Mouse (Mus musculus): Measurements from ENCODE around the gene Olfr670.
"Not testable (repeated sequence)": the region's sequence is repeated elsewhere in the genome, so short reads cannot be mapped to it uniquely, and the experiment has no call there.

Olfr670 gene

DNA sequence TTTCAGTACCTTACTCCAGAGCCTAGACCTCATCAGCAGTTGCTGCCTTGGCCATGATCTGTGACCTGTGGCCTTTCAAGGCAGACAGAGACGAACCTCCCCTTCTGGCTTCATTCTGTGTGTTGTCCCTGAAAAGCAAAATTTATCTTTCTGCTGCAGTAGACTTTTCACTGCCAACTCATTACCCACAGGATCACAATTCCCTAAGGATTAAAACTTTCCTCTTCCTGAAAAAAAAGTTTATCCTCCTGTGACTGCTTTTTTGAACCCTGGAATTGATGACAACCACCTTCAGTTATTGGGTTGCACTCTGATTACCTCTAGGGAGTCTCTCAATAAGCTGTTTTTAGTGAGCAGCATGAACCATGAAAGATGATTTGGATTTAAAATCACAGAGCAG lies at the start of gene Olfr670:
Gene Olfr670, minus strand, starts transcription at position 101 of the 400 bp plus-strand sequence.
- no peak for DNase-seq (ENCODE audit: extremely low spot score, low read depth, low spot score)

DNA sequence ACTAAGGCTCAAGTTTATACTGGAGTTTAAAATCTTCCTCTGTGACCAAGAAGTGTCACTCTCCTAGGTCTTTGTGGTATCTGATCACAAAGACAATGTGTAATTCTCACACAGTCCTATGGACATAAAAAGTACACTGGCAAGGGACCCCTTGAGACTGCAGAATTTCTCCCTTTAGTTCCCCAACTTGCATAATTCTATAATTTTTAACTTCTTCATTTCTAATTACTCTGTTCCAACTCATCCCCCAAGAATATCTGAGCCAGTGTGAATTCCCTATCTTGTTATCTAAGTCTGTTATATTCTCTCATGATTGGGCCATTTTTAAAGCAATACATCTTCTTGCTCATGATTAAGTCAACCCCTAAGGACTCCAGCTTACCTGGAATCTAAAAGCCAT lies 39.5 kb upstream of the Olfr670 start, which contains the start of gene Olfr672:
Gene Olfr672, minus strand, starts transcription at position 101 of the 400 bp plus-strand sequence.
- DNase-seq (ENCODE audit: extremely low spot score, low read depth, low spot score): no peak

DNA sequence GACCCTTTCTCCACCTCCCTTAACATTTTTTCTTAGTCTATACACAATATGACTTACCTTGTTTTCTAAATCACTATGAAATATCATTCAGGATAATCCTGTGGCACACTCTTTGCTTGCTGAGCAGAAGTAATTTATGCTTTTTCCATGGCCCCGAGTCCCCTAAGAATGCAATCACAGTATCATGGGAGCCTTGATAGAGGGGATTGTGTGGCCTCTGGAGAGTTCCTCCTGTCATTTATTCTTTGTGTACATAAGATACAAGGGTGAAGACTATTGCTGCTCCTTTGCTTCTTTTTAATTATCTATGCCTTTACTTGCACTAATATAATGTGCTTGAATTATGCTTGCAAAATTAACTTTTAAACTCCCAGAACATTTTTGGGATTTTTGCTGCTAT lies 16.6 kb upstream of the Olfr670 start, which contains the start of gene Olfr671:
Gene Olfr671, minus strand, starts transcription at position 101 of the 400 bp plus-strand sequence.
- DNase-seq (ENCODE audit: extremely low spot score, low read depth, low spot score): no peak

DNA sequence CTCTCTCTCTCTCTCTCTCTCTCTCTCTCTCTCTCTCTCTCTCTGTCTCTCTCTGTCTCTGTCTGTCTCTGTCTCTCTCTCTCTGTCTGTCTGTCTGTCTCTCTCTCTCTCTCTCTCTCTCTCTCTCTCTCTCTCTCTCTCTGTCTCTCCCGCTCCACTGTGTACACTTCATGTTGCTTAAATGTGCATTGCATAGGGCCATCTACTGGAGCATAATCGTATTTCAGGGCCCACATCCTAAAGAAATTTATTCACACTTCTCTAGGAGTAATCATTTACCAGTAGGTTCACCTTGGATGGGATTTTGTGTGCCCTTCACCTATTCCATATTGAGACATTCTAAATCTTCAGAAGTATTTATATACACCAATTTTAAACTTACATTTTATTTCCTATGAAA lies 10.1 kb upstream of the Olfr670 start:
- DNase-seq (ENCODE audit: extremely low spot score, low read depth, low spot score): not testable (repeated sequence)

DNA sequence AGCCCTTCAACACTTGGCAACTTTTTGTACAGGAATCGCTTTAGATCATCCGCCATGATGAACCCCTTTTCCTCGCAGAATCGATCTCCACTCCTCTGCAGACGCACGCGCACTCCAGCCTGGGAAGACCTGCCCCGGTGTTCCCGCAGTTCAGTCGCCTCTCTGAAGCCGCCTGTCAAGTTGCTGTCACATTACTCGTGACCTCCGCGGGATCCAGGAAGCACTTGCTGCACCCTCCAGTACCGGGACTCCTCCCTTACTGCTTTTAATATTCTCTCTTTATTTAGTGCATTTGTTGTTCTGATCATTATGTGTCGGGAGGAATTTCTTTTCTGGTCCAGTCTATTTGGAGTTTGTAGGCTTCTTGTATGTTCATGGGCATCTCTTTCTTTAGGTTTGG lies 12.2 kb downstream of the Olfr670 start:
- DNase-seq (ENCODE audit: extremely low spot score, low read depth, low spot score): not testable (repeated sequence)

DNA sequence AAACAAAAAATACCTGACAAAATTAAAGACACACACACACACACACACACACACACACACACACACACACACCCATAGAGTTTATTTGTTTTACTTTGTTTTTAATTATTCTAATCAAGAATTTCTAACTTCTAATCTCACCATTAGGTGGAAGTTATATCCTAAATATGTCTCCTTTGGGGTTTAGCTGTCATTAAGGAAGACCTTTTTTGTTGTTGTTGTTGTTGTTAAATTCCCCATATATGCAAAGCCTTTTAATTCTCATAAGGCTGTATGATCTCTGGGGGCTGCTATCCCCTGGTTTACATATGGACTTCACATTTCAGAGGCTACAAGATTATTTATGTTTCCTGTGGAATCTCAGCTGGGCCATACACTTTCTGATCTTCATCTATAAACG lies 28.5 kb downstream of the Olfr670 start, which contains the start of gene Olfr669:
Gene Olfr669, plus strand, starts transcription at position 301 of the 400 bp plus-strand sequence.
- DNase-seq (ENCODE audit: extremely low spot score, low read depth, low spot score): no peak

DNA sequence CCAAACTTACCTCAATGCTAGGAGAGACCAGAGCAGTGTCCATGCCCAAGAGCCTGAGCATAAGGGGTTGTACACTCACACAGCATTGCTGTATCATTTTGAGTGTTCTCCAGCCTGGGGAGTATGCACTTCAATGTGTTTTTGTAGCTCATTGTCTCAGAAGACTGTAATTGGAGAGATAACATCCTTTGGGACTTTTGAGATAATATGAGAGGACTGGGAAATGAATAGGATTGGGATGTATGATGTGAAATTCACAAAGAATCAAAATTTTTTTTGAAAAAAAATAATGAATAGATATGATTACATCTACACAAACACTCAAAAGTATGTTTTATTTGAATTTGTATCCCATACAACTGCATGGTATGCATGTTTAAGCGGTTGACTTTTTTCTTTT lies 34.5 kb downstream of the Olfr670 start, which contains the start of gene Olfr668:
Gene Olfr668, minus strand, starts transcription at position 101 of the 400 bp plus-strand sequence.
- no peak for DNase-seq (ENCODE audit: extremely low spot score, low read depth, low spot score)

DNA sequence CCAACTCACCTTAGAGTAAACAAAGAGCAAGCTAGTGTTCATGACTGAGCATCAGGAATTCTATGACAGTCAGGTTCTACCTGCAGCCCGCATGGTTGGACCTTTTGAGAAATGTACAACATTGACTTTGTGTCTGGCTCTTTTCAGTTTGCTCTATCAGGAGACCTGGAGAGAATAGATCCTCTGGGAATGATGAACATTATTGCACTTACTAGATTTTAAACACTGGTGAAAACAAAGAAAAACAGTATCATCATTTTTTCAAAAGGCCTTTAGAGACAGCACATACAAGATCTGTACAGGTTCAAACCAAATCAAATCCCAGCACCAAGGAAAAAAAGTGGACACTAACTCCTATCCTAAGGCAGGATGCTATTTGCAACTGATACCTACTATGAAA lies 41.0 kb downstream of the Olfr670 start, which contains the start of gene Olfr667:
Gene Olfr667, minus strand, starts transcription at position 101 of the 400 bp plus-strand sequence.
- no peak for DNase-seq (ENCODE audit: extremely low spot score, low read depth, low spot score)

Measured in hindlimb bud, embryonic 11.5 days (tissue).